Mouse (Mus musculus) 3134 (cell line): Measurements from ENCODE around the gene Cxcl16.

Experiments used
- DNase-seq: peaks from one replicate; pipeline ENCODE4 v3.0.0-alpha.2; 2011; ENCODE audit warnings: low spot score; ENCODE audit not compliant: insufficient read length; ENCODE audit errors: extremely low read depth

The Cxcl16 gene

DNA sequence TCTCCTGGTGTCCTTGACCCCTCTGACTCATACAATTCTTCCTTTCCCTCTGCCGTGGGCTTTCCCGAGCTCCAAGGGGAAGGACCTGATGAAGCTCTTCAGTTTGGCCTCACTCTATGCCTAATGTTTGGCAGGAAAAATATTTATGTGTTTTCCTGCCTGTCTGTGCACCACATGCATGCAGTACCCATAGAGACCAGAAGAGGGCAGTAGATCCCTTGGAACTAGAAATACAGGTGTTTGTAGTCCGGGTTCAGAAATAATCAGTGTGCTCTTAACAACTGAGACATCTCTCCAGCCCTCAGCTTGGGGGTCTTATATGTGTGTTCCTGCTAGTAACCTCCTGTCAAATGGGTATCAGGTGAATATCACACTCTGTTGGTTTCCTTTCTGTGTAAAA is 45.8 kb downstream of the Cxcl16 start:
- DNase-seq = peak; percentile 38

DNA sequence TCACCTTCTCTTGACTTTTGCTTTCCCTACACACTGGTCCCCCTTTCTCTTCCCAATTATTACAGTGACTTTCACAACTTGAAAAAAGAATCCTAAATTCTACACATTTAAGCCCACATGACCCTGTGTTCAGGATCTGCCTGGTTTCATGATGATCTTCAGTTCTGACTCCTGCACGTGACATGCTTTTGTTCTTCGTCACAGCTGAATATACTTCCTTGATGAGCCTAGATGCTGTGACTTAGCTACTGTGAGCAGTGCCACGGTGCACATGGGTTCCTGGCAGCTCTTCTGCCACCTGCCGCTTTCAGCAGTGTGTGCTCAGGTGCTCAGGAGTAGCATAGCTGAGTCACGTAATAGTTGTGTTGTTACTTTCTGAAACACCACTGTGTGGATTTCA is 47.2 kb downstream of the Cxcl16 start:
- no peak for DNase-seq

DNA sequence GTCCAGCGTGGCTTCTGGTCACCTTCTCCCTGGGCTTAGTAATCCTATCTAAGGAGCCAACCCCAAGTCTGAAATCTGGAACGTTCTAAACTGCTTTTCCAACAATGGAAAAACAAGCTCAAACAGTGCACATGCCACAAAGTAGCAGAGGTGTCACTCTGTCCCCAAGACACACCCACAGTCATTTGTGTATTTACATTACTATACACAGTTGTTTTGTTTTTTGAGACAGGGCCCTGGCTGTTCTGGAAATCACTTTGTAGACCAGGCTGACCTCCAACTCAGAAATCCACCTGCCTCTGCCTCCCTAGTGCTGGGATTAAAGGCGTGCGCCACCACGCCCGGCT is 49.5 kb downstream of the Cxcl16 start:
- no peak for DNase-seq

DNA sequence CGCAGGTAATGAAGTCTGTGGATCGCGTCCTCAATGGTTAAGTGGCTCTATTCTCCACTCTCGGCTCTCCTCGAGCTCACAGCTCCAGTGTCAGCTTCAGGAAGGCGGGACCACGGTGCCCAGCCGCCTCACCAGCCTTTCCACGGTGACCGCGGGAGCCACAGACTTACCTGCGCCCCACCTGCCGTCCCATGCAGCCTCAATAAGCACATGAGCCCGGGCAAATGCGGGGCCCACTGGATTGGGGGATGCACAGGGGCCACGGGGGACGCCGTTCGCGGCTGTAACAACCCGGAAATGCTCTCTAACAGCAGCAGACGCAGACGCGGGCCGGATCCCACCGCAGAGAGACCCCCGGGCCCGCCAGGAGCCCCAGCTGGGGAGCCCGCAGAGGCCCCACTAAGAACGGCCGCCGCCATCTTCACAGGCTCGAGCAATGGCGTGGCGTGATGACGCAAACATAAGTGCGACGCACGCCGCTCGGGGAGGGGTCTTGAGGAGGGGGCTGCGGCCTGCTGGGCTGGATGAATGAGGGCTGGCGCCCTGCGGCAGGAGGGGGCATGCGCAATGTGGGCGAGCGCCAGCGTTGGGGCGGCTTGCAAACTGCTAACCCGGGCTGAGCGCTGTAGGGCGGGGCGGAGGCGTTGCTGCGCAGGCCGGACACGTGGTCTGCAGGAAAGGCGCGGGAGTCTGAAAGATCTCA is 50.0 kb downstream of the Cxcl16 start, which contains the start of gene Pelp1:
TSS of gene Pelp1 (minus strand) at position 438 of the 703 bp plus-strand sequence.
- peak; percentile 97 for DNase-seq
